Mouse (Mus musculus) CD4-positive, CD25-positive, alpha-beta regulatory T cell, adult 4 months (primary cell): ENCODE measurements at regions not wholly inside any gene's neighbourhood (a gene's known extent, or its start where the extent isn't known, plus 50 kb on each side); places are given as distances from the start of the nearest gene placed in this dataset.

Experiments
- ATAC-seq: one replicate; pipeline ENCODE4 v1.8.0; 2017

GRCm38 (mm10) chr12:15392641-15393040 is 424.1 kb downstream of the Trib2 start:
- ATAC-seq, result no peak

- no peak for ATAC-seq
These were observed 428.1 kb downstream of the Trib2 start for GRCm38 (mm10) chr12:15388574-15388973.

GRCm38 (mm10) chr12:15357808-15358207 is 458.9 kb downstream of the Trib2 start:
- no peak for ATAC-seq

- ATAC-seq, result no peak
These were observed 495.8 kb downstream of the Trib2 start for GRCm38 (mm10) chr12:15320697-15321449.

GRCm38 (mm10) chr12:15319647-15320046 is 497.1 kb downstream of the Trib2 start:
- no peak for ATAC-seq

GRCm38 (mm10) chr12:15294898-15295297 is 521.8 kb downstream of the Trib2 start:
- no peak for ATAC-seq

GRCm38 (mm10) chr12:15262165-15262564 is 554.6 kb downstream of the Trib2 start:
- ATAC-seq, result no peak

GRCm38 (mm10) chr12:15261604-15262003 is 555.1 kb downstream of the Trib2 start:
- no peak for ATAC-seq

GRCm38 (mm10) chr12:15260907-15261415 is 555.8 kb downstream of the Trib2 start:
- ATAC-seq, result no peak

GRCm38 (mm10) chr12:15244966-15245365 is 571.8 kb downstream of the Trib2 start:
- no peak for ATAC-seq

GRCm38 (mm10) chr12:15222497-15223170 is 594.1 kb downstream of the Trib2 start:
- no peak for ATAC-seq

- ATAC-seq, result no peak
These were observed 598.2 kb downstream of the Trib2 start for GRCm38 (mm10) chr12:15218504-15218903.

GRCm38 (mm10) chr12:15216180-15216579 is 600.5 kb downstream of the Trib2 start:
- ATAC-seq, result no peak

GRCm38 (mm10) chr12:15174411-15175041 is 642.2 kb downstream of the Trib2 start:
- no peak for ATAC-seq

- ATAC-seq, result no peak
These were observed 654.1 kb downstream of the Trib2 start for GRCm38 (mm10) chr12:15162605-15163004.

GRCm38 (mm10) chr12:15161864-15162263 is 654.9 kb downstream of the Trib2 start:
- no peak for ATAC-seq

- no peak for ATAC-seq
These were observed 656.2 kb downstream of the Trib2 start for GRCm38 (mm10) chr12:15160478-15160998.

- ATAC-seq, result no peak
These were observed 670.3 kb downstream of the Trib2 start for GRCm38 (mm10) chr12:15146398-15146797.

- no peak for ATAC-seq
These were observed 679.7 kb downstream of the Trib2 start for GRCm38 (mm10) chr12:15137039-15137438.

- no peak for ATAC-seq
These were observed 692.5 kb downstream of the Trib2 start for GRCm38 (mm10) chr12:15124179-15124578.

- no peak for ATAC-seq
These were observed 694.0 kb downstream of the Trib2 start for GRCm38 (mm10) chr12:15122586-15123212.

- no peak for ATAC-seq
These were observed 701.2 kb downstream of the Trib2 start for GRCm38 (mm10) chr12:15115556-15115955.

GRCm38 (mm10) chr12:15114793-15115192 is 701.9 kb downstream of the Trib2 start:
- no peak for ATAC-seq
